Mouse (Mus musculus) cerebellum, adult 9-11 months (tissue): ENCODE results near the gene Pla2r1.
A peak's percentile ranks its signal among the peaks of the same experiment; 100 is the strongest.

Experiments used
- DNase-seq: peaks from one replicate; pipeline ENCODE4 v3.0.0; 2022

Pla2r1 gene

GRCm38 (mm10) chr2:60392286-60392685, 160.8 kb downstream of the Pla2r1 start:
- no peak for DNase-seq

GRCm38 (mm10) chr2:60387363-60387762, 165.7 kb downstream of the Pla2r1 start:
- no peak for DNase-seq

GRCm38 (mm10) chr2:60386835-60387234, 166.3 kb downstream of the Pla2r1 start:
- no peak for DNase-seq

GRCm38 (mm10) chr2:60384763-60385085, 168.4 kb downstream of the Pla2r1 start:
- DNase-seq, result no peak

GRCm38 (mm10) chr2:60384083-60384762, 168.9 kb downstream of the Pla2r1 start:
- DNase-seq, result no peak

- DNase-seq, result peak; percentile 43
Measured at GRCm38 (mm10) chr2:60382858-60383669, 170.0 kb downstream of the Pla2r1 start, which contains the start of gene Ly75. Gene Ly75, minus strand, starts transcription at chr2:60383303.

- DNase-seq, result no peak
Measured at GRCm38 (mm10) chr2:60382346-60382745, 170.8 kb downstream of the Pla2r1 start.

- DNase-seq, result no peak
Measured at GRCm38 (mm10) chr2:60377260-60377659, 175.8 kb downstream of the Pla2r1 start.

GRCm38 (mm10) chr2:60375608-60376107, 177.4 kb downstream of the Pla2r1 start:
- no peak for DNase-seq

- no peak for DNase-seq
Measured at GRCm38 (mm10) chr2:60375126-60375525, 178.0 kb downstream of the Pla2r1 start.

GRCm38 (mm10) chr2:60370188-60370587, 182.9 kb downstream of the Pla2r1 start:
- DNase-seq, result no peak

GRCm38 (mm10) chr2:60369454-60369853, 183.7 kb downstream of the Pla2r1 start:
- DNase-seq, result no peak

- no peak for DNase-seq
Measured at GRCm38 (mm10) chr2:60367871-60368270, 185.2 kb downstream of the Pla2r1 start.
